Mouse (Mus musculus) thymus, adult 2 months (tissue): ENCODE measurements around the gene Pparg. TPM values are rescaled to one million over a fixed set of nuclear protein-coding genes. Genes with fewer than 3 reads are reported as not detected.

ENCODE experiments used
- DNase-seq: peaks from one replicate; pipeline ENCODE4 v3.0.0; 2021
- H3K27ac ChIP-seq: fragments of 200-500 bp; 2 replicates; pipeline ENCODE4 v1.5.1; 2012; ENCODE audit warnings: low read length, control low read depth; ENCODE audit not compliant: control insufficient read depth, insufficient read depth
- H3K27me3 ChIP-seq: fragments of 200-500 bp; 2 replicates; pipeline ENCODE4 v1.6.1; 2012; ENCODE audit warnings: mild to moderate bottlenecking, low read length, moderate library complexity, mixed read lengths; ENCODE audit not compliant: control insufficient read depth, insufficient read depth
- H3K36me3 ChIP-seq: fragments of 200-500 bp; 2 replicates; pipeline ENCODE4 v1.6.1; 2012; ENCODE audit warnings: mild to moderate bottlenecking, low read length, moderate library complexity; ENCODE audit not compliant: control insufficient read depth, insufficient read depth
- H3K4me1 ChIP-seq: fragments of 200-500 bp; replicated peaks from 2 replicates; pipeline ENCODE4 v1.6.1; 2012; ENCODE audit warnings: low read length; ENCODE audit not compliant: control insufficient read depth, insufficient read depth
- H3K4me3 ChIP-seq: fragments of 200-500 bp; 2 replicates; pipeline ENCODE4 v1.5.1; 2012; ENCODE audit warnings: mild to moderate bottlenecking, low read length, control low read depth, moderate library complexity; ENCODE audit not compliant: control insufficient read depth, insufficient read depth
- CTCF ChIP-seq: fragments of 200-500 bp; IDR thresholded peaks from 2 replicates; pipeline ENCODE4 v1.5.1; 2012; ENCODE audit warnings: mild to moderate bottlenecking, control low read depth, low read length, moderate library complexity, borderline replicate concordance; ENCODE audit not compliant: control insufficient read depth, poor library complexity, insufficient read depth; ENCODE audit errors: extremely low read depth
- POLR2A ChIP-seq: fragments of 200-500 bp; IDR thresholded peaks from 2 replicates; pipeline ENCODE4 v1.6.1; 2012; ENCODE audit warnings: mild to moderate bottlenecking, low read length, control low read depth, moderate library complexity; ENCODE audit not compliant: control insufficient read depth, poor library complexity, insufficient read depth; ENCODE audit errors: extremely low read depth
- WGBS: fragments of 180-500 bp; shearing (Covaris S2); methylation state at CpG from one replicate; pipeline ENCODE4 v1.1.7; 2018; 5-methylcytosine and 5-hydroxymethylcytosine counted together
- polyA plus RNA-seq: library from polyadenylated mRNA; depleted of rRNA; stranded (reverse); fragments of >200 nt; gene quantifications from 2 replicates; pipeline ENCODE4 v1.2.3, GENCODE M21; 2012

Gene Pparg
- polyA plus RNA-seq, 1 experiment = 10.5 TPM

GRCm38 (mm10) chr6:115418964-115419363, 58.2 kb downstream of the Pparg start:
- Histone ChIP-seq H3K27ac (no peak overlapping the region), H3K4me1 (no peaks in the 10 kb centered on the region), H3K27me3 (no peaks in the 10 kb centered on the region), H3K4me3 (no peak overlapping the region), H3K36me3 (no peaks in the 10 kb centered on the region)
- WGBS = 93% methylated on average over 3 of the region's 3 CpGs
- no peak for DNase-seq
- TF ChIP-seq POLR2A (no peak), CTCF (no peak)

- Histone ChIP-seq H3K36me3 (no peaks in the 10 kb centered on the region), H3K27me3 (no peaks in the 10 kb centered on the region), H3K4me1 (no peaks in the 10 kb centered on the region), H3K4me3 (no peak overlapping the region), H3K27ac (no peak overlapping the region)
- no peak for DNase-seq
- WGBS = 86% methylated on average over 1 of the region's 1 CpGs
- TF ChIP-seq POLR2A (no peak), CTCF (no peak)
These were observed 60.2 kb downstream of the Pparg start for GRCm38 (mm10) chr6:115420963-115421362.

- Histone ChIP-seq H3K27me3 (no peaks in the 10 kb centered on the region), H3K4me3 (no peak overlapping the region), H3K4me1 (no peaks in the 10 kb centered on the region), H3K27ac (no peak overlapping the region), H3K36me3 (no peaks in the 10 kb centered on the region)
- 93% methylated on average over 4 of the region's 4 CpGs for WGBS
- no peak for DNase-seq
- TF ChIP-seq CTCF (no peak), POLR2A (no peak)
These were observed 60.9 kb downstream of the Pparg start for GRCm38 (mm10) chr6:115421665-115422064.

GRCm38 (mm10) chr6:115424433-115424832, 63.7 kb downstream of the Pparg start:
- TF ChIP-seq CTCF (no peak), POLR2A (no peak)
- Histone ChIP-seq H3K27me3 (no peaks in the 10 kb centered on the region), H3K27ac (no peak overlapping the region), H3K36me3 (no peaks in the 10 kb centered on the region), H3K4me3 (no peak overlapping the region), H3K4me1 (no peaks in the 10 kb centered on the region)
- 91% methylated on average over 3 of the region's 3 CpGs for WGBS
- no peak for DNase-seq

- no peaks in the 10 kb centered on the region for H3K36me3 ChIP-seq
- no peak for DNase-seq
- no peaks in the 10 kb centered on the region for H3K27me3 ChIP-seq
- no peaks in the 10 kb centered on the region for H3K4me1 ChIP-seq
- H3K4me3 ChIP-seq = no peak overlapping the region
- no peak overlapping the region for H3K27ac ChIP-seq
- WGBS = 55% methylated on average over 2 of the region's 2 CpGs
- no peak for TF ChIP-seq POLR2A
- no peak for TF ChIP-seq CTCF
These were observed 72.0 kb downstream of the Pparg start for GRCm38 (mm10) chr6:115432726-115433125.

GRCm38 (mm10) chr6:115434054-115434453, 73.3 kb downstream of the Pparg start:
- Histone ChIP-seq H3K27me3 (no peaks in the 10 kb centered on the region), H3K4me1 (no peaks in the 10 kb centered on the region), H3K36me3 (no peaks in the 10 kb centered on the region), H3K4me3 (no peak overlapping the region), H3K27ac (no peak overlapping the region)
- no peak for DNase-seq
- TF ChIP-seq CTCF = no peak
- no peak for TF ChIP-seq POLR2A
- 7% methylated on average over 1 of the region's 1 CpGs for WGBS

GRCm38 (mm10) chr6:115434816-115435215, 74.1 kb downstream of the Pparg start:
- WGBS = 94% methylated on average over 2 of the region's 2 CpGs
- TF ChIP-seq CTCF (no peak), POLR2A (no peak)
- Histone ChIP-seq H3K27me3 (no peaks in the 10 kb centered on the region), H3K4me1 (no peaks in the 10 kb centered on the region), H3K27ac (no peak overlapping the region), H3K36me3 (no peaks in the 10 kb centered on the region), H3K4me3 (no peak overlapping the region)
- DNase-seq = no peak
